Mouse (Mus musculus): Measurements from ENCODE around the gene Gm28048.

GRCm38 (mm10) chr11:22794734-22795133, 187.2 kb downstream of the Gm28048 start:
- no peak for TF ChIP-seq USF1 (IDR thresholded peaks at IDR 0.05; ENCODE audit: low read depth)
- TF ChIP-seq MAX (IDR thresholded peaks at IDR 0.05; ENCODE audit: low read depth): no peak
